Mouse (Mus musculus) induced T-regulatory cell, adult 2 months (primary cell): ENCODE results near the gene Zfp53.

Experiments
- DNase-seq: peaks from one replicate; pipeline ENCODE4 v3.0.0-alpha.2; 2012; ENCODE audit warnings: low read depth

The Zfp53 gene

DNA sequence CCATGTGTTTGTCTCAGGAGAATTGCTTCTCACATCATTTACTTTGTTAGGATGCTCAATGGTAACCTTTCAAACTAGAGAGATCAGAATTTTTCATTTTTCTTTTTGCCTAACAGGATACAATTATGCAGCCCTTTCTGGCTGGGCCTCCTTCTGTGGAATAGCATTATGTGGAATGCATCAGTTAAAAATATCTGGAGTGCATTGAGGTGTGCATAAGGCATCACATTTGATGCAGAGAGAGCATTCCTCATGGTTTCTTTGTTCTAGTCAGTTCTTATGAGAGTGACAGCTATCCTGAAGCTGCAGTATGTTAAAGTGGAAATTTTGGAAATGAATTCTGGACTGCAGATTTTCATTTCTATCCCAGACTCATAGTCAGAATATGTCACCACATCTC is 37.5 kb downstream of the Zfp53 start:
- DNase-seq = no peak

DNA sequence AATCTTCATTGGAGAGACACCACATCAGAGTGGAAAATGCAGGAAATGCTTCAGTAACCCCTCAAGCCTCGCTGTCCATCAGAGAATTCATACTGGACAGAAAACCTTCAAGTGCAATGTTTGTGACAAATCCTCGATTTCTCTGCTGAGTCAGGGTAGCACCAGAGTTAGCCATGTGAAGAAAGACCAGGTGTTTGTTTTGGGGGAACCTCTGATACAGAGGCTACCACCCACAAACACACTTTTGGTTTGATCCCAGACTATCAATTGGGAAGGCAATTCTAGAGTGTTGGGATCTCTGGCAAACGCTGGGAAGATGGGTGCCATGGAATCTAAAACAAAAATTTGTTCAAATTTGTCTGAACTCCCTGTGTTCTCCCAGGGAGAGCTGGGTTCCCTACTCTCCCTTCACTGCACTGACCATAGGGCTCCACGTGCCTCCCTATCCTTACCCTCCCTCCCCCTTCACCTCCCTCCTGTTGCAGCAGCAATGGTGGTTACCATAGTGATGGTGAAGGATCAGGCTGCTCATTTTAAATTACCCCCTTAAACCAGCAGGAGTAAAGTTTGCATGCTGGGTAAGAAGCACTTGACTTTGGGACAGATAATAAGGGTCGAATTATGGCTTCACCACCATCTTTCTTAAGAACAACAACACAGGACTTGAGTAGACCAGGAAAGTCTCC is 42.0 kb downstream of the Zfp53 start:
- no peak for DNase-seq

DNA sequence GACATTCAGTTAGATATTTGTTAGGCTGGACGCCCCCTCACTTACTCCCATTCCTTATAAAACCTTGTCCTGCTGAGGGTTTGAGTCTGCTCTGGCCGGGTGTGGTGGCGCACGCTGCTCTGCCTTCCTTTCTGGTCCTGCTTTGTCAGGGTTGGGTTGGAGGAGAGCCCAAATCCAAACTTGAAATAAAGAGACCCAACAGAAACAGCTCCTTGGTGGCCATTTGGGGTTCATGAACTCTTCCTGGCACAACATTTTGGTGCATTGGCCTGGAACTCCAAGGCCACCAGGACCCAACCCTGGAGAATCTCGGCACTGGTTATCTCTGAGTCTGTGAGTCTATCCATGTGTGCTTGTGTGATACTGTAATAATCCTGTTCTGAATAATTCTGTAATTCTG is 42.8 kb downstream of the Zfp53 start:
- DNase-seq = no peak

DNA sequence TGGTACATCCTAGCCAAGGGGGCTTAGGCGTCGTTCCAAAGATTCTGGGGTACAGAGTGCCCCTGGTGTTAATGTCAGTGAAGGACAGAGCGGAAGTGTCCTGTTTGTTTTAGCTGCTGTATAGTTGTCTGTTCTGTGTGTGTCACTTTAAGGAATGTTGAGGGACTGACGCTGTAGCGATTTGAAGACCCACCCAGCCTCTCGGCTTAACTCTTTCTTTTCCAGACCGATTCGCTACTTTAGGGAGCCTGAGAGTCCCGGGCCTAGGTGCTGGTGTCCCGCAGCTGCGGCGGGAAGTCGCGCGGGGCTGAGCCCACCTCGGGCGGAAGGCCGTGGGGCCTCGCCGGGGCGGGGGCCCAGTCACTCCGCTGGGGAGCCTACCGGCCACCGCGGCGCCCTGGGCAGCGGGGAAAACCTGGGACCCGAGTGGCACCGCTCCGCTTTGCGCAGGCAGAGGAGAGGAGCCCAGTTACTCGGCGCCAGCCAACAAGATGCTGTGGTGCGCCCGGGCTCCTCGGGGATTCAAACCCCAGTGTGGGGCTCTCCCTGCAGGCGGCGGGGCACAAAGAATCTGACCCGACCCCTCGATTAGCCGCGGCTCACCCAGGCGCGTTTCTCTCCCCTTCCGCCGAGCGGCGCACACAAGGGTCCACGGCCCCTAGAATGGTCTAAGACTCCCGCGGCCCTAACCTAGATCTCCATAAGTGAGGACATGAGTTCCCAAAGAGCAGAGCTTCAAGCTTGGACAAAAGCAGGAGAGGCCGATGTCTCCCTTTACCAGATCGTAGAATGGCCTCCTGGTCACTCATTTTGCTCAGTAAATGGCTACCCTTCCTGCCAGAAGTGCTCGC is 43.5 kb downstream of the Zfp53 start:
- peak; percentile 73 for DNase-seq

DNA sequence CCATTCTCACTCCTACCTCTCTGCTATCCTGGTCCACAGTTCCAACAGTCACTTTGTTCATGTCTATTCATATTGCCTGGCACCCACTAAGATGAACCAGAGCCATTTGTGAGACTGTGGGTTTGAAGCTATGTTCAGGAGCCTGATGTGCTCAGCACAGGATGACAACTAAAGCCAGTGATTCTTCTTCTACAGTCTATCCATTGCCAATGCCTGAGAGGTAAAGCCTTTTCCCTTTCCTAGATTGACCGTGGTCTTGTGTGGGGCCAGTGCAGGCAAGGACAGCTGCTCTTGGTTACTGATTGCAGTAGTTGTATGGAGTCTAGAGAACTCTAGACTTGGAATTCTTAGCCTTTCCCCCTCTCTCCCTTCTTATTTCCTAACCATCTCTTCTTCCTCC is 45.2 kb downstream of the Zfp53 start:
- no peak for DNase-seq

DNA sequence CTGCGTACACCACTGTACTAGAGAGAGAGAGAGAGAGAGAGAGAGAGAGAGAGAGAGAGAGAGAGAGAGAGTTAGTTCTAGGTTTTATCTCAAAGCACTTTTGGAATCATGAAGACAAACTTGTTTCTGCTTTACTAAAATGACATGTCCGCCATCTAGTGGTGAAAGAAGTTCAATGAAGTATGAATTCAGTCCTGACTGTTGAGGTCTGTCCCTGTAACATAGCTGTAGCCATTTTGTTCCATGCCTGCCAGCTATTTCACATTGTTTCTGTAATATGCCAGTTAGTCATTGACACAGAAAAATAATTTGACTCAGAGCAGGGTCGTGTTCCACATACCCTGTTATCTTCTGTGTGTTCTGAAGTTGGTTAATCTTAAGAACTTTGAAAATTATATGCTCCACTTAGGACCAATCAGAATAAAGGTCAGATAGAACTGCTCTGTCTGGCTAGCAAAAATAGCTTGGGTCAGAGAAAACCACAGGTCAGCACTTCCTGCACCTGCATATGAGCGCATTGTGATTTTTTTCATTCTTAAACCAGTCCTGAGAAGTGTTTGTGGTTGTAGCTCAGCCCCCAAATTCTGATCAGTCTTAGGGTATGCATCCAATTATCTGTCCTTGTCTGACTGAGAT is 45.8 kb downstream of the Zfp53 start:
- DNase-seq = peak; percentile 95

DNA sequence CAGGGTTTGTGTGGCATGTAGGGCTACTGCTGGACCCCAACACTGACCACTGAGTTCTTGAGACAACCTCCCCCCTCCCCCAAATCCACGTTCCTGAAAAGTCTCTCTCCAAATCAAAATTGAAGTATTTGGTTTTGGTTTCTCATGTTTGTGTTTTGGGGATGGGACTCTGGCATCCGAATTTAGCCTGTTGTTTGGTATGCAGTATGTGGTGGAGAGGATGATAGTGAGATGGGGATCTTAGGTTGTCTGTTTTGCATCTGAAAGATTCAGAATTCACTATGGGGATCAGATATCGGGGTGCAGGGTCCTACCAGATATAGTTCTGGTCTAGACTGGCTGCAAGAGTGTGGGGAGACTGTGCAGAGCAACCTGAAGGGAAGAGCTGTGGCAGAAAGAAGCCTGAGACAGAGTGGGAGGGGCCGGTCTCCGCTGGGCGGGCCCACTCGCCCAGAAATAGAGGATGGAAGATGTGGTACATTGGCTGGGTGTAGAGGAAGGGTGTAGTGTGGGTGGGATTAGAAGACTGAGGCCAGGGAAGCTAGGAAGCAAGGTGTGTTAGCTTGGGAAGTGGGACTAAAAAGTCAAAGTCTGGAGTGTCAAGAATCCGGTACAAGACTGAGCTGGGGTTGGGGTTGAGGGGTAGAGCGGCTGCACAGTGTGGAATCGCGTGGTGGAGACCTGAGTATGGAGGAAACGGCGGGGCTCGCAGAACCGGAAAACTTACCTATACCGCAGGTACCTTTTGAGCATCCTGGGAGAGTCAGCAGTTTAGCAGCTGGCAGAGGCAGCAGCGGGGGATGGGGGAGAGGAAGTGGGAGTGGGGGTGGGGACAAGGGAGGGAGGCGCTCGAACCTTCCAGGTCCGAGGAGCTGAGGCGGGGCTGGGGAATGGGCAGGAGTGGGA is 46.6 kb downstream of the Zfp53 start, which contains the start of gene Zfp52:
TSS of gene Zfp52 (plus strand) at position 444 of the 906 bp plus-strand sequence.
- DNase-seq = peak; percentile 89

DNA sequence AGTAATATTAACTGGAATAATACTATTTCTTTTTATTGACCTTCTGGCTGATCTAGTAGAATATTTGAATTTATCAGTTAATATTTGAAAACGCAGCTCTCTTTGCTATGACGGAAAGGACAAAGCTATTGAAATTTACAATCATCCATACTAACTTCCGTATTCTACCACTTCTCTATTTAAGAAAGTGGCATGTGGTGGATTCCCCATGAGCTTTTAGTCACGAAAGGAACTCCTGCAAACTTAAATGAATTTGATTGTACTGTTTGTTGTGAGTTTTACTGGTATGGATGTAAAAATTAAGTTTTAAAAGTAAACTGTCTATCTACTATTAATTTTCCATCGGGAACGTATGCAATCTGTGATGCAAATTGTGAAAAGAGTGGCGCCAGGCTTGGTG is 47.3 kb downstream of the Zfp53 start:
- DNase-seq = peak; percentile 64

DNA sequence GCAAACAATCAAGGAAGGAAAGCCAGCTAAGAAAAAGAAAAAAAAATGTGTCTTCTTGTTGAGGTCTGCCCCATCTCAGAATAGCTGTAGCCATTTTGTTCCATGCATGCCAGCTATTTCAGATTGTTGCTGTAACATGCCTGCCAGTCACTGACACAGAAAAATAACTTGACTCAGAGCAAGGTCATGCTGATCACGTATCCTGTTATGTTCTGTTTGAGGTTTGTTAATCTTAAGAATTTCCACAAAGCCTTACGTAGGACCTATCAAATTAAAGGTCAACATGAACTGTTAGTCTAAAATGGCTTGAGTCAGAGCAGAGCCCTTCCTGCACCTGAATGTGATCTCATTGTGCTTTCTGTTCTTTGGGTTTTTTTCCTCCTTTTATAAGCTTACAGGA is 47.9 kb downstream of the Zfp53 start:
- DNase-seq = peak; percentile 87

DNA sequence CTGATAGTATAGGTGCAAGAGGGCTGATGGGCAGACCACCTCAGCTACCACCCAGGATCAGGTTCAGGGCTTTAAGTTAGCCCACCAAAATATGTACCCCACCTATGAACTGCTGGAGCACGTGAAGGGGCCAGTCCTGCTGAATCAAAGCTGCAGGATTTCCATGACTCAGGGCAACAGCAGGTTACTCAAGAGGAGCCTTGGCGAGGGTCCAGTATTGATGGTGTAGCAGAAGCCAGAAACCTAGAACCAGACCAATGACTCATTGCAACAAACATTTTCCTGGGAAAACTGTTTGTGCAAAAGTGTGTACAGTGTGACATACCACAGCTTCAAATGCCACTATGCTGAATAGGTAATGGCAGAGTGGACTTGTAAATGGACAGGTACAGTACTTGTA is 69.0 kb downstream of the Zfp53 start:
- no peak for DNase-seq
